ENCODE assay signal across 7 mouse cellular contexts in the genomic region with DNA sequence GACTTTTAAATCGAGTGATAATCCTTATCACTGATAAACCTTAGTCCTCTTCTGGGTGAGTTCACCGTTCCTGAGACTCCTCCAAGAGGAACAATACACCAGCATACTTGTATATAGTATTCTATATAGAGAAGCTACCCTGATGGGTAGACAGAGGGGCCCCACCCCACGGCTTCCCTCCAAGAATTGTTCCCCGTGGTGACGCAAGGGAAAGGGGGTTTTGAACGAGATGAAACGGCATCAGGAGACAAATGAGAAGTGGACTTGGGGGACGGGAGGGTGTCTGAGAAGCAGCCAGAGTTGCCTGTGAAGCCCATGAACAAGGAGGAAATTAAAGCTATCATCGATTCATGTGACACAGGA. TPM values are rescaled to one million over a fixed set of nuclear protein-coding genes. Genes with fewer than 3 reads are reported as not detected.
A peak's percentile ranks its signal among the peaks of the same experiment; 100 is the strongest.
DNase-seq lines count a peak whose midpoint lies in the region; ATAC-seq and TF ChIP-seq lines count a peak whose summit lies in the region.

No protein-coding gene starts in this region.

- no peak for DNase-seq in testis, postnatal 14 days (ENCODE audit: low spot score)
- peak; percentile 35 for DNase-seq in heart, postnatal 4 days
- DNase-seq in c-Kit-positive CD71-positive TER-119-positive erythroid progenitor cells, embryonic 14.5 days (ENCODE audit: low spot score): no peak

- no peaks in the 10 kb centered on the region for H3K36me3 ChIP-seq in testis, adult 2 months (ENCODE audit: control insufficient read depth, insufficient read depth, low read length)
- peaks cover 2% of the 10 kb centered on the region for H3K36me3 ChIP-seq in liver, embryonic 16.5 days (ENCODE audit: control insufficient read depth, insufficient read depth)
- H3K36me3 ChIP-seq in small intestine, adult 2 months (ENCODE audit: control insufficient read depth, insufficient read depth, low read length): peaks cover 3% of the 10 kb centered on the region

- TF ChIP-seq CTCF in testis, adult 2 months (IDR thresholded peaks at IDR 0.05; ENCODE audit: control insufficient read depth, insufficient read depth, insufficient replicate concordance, low read depth, low read length): no peak
- no peak for TF ChIP-seq CTCF in cortical plate, adult 2 months (IDR thresholded peaks at IDR 0.05; ENCODE audit: extremely low read depth, insufficient read depth, low read length)
- TF ChIP-seq CTCF in small intestine, adult 2 months (IDR thresholded peaks at IDR 0.05; ENCODE audit: extremely low read depth, insufficient read length, insufficient replicate concordance, low read depth, low read length): no peak

- H3K27ac ChIP-seq in testis, adult 2 months (ENCODE audit: control insufficient read depth, insufficient read depth, low read depth, low read length): 0 out of 2 replicates have a peak overlapping the region, but pooled peaks have one; percentile 14
- no peak overlapping the region for H3K27ac ChIP-seq in cortical plate, adult 2 months (ENCODE audit: insufficient read depth, low read length)
- H3K27ac ChIP-seq in liver, embryonic 16.5 days (ENCODE audit: low read length): no peak overlapping the region
- H3K27ac ChIP-seq in small intestine, adult 2 months (ENCODE audit: insufficient read depth, low read depth, low read length): peak overlapping the region; percentile 50

- no peak for TF ChIP-seq POLR2A in testis, adult 2 months (IDR thresholded peaks at IDR 0.05; ENCODE audit: control insufficient read depth, low read depth, low read length)
- no peak; the same call in 1 of the 2 replicates for TF ChIP-seq POLR2A in cortical plate, adult 2 months (IDR thresholded peaks at IDR 0.05; ENCODE audit: extremely low read depth, insufficient read depth, low read length)
- no peak for TF ChIP-seq POLR2A in small intestine, adult 2 months (IDR thresholded peaks at IDR 0.05; ENCODE audit: low read depth, low read length)

- ATAC-seq in liver, embryonic 16.5 days (ENCODE audit: low read depth): peak; percentile 45

- no peaks in the 10 kb centered on the region for H3K9me3 ChIP-seq in liver, embryonic 16.5 days (replicated peaks; ENCODE audit: control insufficient read depth, low read length)

- 3% methylated on average over 9 of the region's 9 CpGs for WGBS in liver, embryonic 16.5 days (ENCODE audit: insufficient replicate concordance)
- 2% methylated on average over 9 of the region's 9 CpGs for WGBS in small intestine, adult 2 months

- peak overlapping the region; percentile 82 for H3K4me2 ChIP-seq in liver, embryonic 16.5 days (ENCODE audit: low read depth, low read length)

- peak overlapping the region; percentile 46 for H3K9ac ChIP-seq in liver, embryonic 16.5 days (ENCODE audit: low read depth, low read length)

- peaks cover 6% of the 10 kb centered on the region for H3K4me1 ChIP-seq in testis, adult 2 months (ENCODE audit: control insufficient read depth, insufficient read depth, low read length)
- no peaks in the 10 kb centered on the region; the same call in none of the 2 replicates for H3K4me1 ChIP-seq in cortical plate, adult 2 months (ENCODE audit: control insufficient read depth, insufficient read depth, low read length)
- H3K4me1 ChIP-seq in liver, embryonic 16.5 days (ENCODE audit: control insufficient read depth, low read depth, low read length): peaks cover 24% of the 10 kb centered on the region
- H3K4me1 ChIP-seq in small intestine, adult 2 months (ENCODE audit: control insufficient read depth, insufficient read depth, insufficient read length, low read length): no peaks in the 10 kb centered on the region; the same call in 1 of the 2 replicates

- peak overlapping the region; percentile 99 for H3K4me3 ChIP-seq in testis, adult 2 months (ENCODE audit: control insufficient read depth, low read depth, low read length)
- peak overlapping the region; percentile 76 for H3K4me3 ChIP-seq in cortical plate, adult 2 months (ENCODE audit: insufficient read depth, low read length)
- H3K4me3 ChIP-seq in liver, embryonic 16.5 days (ENCODE audit: low read depth, low read length): peak overlapping the region; percentile 87
- peak overlapping the region; percentile 97 for H3K4me3 ChIP-seq in small intestine, adult 2 months (ENCODE audit: low read depth, low read length)

- no peaks in the 10 kb centered on the region for H3K27me3 ChIP-seq in testis, adult 2 months (ENCODE audit: control insufficient read depth, insufficient read depth, low read length)
- peaks cover 7% of the 10 kb centered on the region for H3K27me3 ChIP-seq in liver, embryonic 16.5 days (ENCODE audit: control insufficient read depth, insufficient read depth, low read depth, low read length)
- H3K27me3 ChIP-seq in small intestine, adult 2 months (ENCODE audit: control insufficient read depth, insufficient read depth, low read length): no peaks in the 10 kb centered on the region

RNA-seq across cellular contexts. Expression of gene Car7, which starts 0.3 kb away (rescaled TPM):
- polyA plus RNA-seq in testis, adult 2 months (2012; rRNA removed): 5.4 and 7.1 TPM in 2 replicates
- polyA plus RNA-seq in cortical plate, adult 2 months (2012; rRNA removed): 48.6 and 59.8 TPM in 2 replicates
- 1 to 10 TPM; 1.7 to 2.9 TPM for total RNA-seq in heart, postnatal 4 days (2021)
- polyA plus RNA-seq in liver, embryonic 16.5 days (2015; fragmentation: Nextera tagmentation; extraction: Ambion mirVana): 2.0 and 3.4 TPM in 2 replicates
- 0.98 and 2.1 TPM in 2 replicates for polyA plus RNA-seq in small intestine, adult 2 months (2012; rRNA removed)

RNA-seq across cellular contexts. Expression of gene Nae1, which starts 0.3 kb away (rescaled TPM):
- 15.9 and 26.0 TPM in 2 replicates for polyA plus RNA-seq in testis, adult 2 months (2012; rRNA removed)
- 75.4 and 76.2 TPM in 2 replicates for polyA plus RNA-seq in cortical plate, adult 2 months (2012; rRNA removed)
- total RNA-seq in heart, postnatal 4 days (2021): 10 to 100 TPM; 40.9 to 41.0 TPM
- polyA plus RNA-seq in liver, embryonic 16.5 days (2015; fragmentation: Nextera tagmentation; extraction: Ambion mirVana): 23.0 and 28.5 TPM in 2 replicates
- 1.4 and 3.0 TPM in 2 replicates for polyA plus RNA-seq in small intestine, adult 2 months (2012; rRNA removed)

RNA-seq across cellular contexts. Expression of gene Terb1, which starts 25.1 kb away (rescaled TPM):
- 5.6 and 6.7 TPM in 2 replicates for polyA plus RNA-seq in testis, adult 2 months (2012; rRNA removed)
- polyA plus RNA-seq in cortical plate, adult 2 months (2012; rRNA removed): 0.69 and 1.2 TPM in 2 replicates
- total RNA-seq in heart, postnatal 4 days (2021): not detected
- 0.02 and 0.08 TPM in 2 replicates for polyA plus RNA-seq in liver, embryonic 16.5 days (2015; fragmentation: Nextera tagmentation; extraction: Ambion mirVana)
- polyA plus RNA-seq in small intestine, adult 2 months (2012; rRNA removed): 0.06 TPM in 1 of 2 replicates, not detected in the other

RNA-seq across cellular contexts. Expression of gene Pdp2, which starts 56.5 kb away (rescaled TPM):
- 1.2 and 1.3 TPM in 2 replicates for polyA plus RNA-seq in testis, adult 2 months (2012; rRNA removed)
- 4.7 and 5.1 TPM in 2 replicates for polyA plus RNA-seq in cortical plate, adult 2 months (2012; rRNA removed)
- 1 to 10 TPM; 5.0 to 5.4 TPM for total RNA-seq in heart, postnatal 4 days (2021)
- 3.4 and 3.9 TPM in 2 replicates for polyA plus RNA-seq in liver, embryonic 16.5 days (2015; fragmentation: Nextera tagmentation; extraction: Ambion mirVana)
- 1.9 and 5.8 TPM in 2 replicates for polyA plus RNA-seq in small intestine, adult 2 months (2012; rRNA removed)

Comparison
In these comparisons a context has a peak if more than half of its experiments do, and no peak if none do; other contexts are left out.
1. H3K27ac ChIP-seq: peak in testis, adult 2 months (single experiment) and small intestine, adult 2 months (single experiment); none in cortical plate, adult 2 months (single experiment) and liver, embryonic 16.5 days (single experiment).
2. Peak in every context shown above with its lines, with median percentiles within 50 percentile points of each other: H3K4me3 ChIP-seq.